Mouse (Mus musculus) layer of hippocampus, adult 9-10 months (tissue): Measurements from ENCODE around the gene Ccr6.

Source experiments
- DNase-seq: peaks from one replicate; pipeline ENCODE4 v3.0.0; 2022; ENCODE audit warnings: low spot score

Gene Ccr6

GRCm38 (mm10) chr17:8283526-8284253, 47.8 kb downstream of the Ccr6 start:
- peak; percentile 86 for DNase-seq

- DNase-seq, result no peak
These were observed 48.4 kb downstream of the Ccr6 start for GRCm38 (mm10) chr17:8284254-8284661.

GRCm38 (mm10) chr17:8285056-8285455, 49.2 kb downstream of the Ccr6 start:
- DNase-seq, result no peak

GRCm38 (mm10) chr17:8286987-8287386, 51.1 kb downstream of the Ccr6 start:
- no peak for DNase-seq

GRCm38 (mm10) chr17:8289993-8290679, 54.3 kb downstream of the Ccr6 start:
- DNase-seq, result no peak

- no peak for DNase-seq
These were observed 54.9 kb downstream of the Ccr6 start for GRCm38 (mm10) chr17:8290736-8291135.

GRCm38 (mm10) chr17:8295825-8296224, 60.0 kb downstream of the Ccr6 start:
- DNase-seq, result no peak

GRCm38 (mm10) chr17:8296313-8296844, 60.5 kb downstream of the Ccr6 start:
- no peak for DNase-seq

- DNase-seq, result no peak
These were observed 61.9 kb downstream of the Ccr6 start for GRCm38 (mm10) chr17:8297746-8298145.

- no peak for DNase-seq
These were observed 62.4 kb downstream of the Ccr6 start for GRCm38 (mm10) chr17:8298281-8298680.

GRCm38 (mm10) chr17:8299524-8299923, 63.7 kb downstream of the Ccr6 start:
- DNase-seq, result no peak

- no peak for DNase-seq
These were observed 65.7 kb downstream of the Ccr6 start for GRCm38 (mm10) chr17:8301515-8301914.

- DNase-seq, result no peak
These were observed 67.1 kb downstream of the Ccr6 start for GRCm38 (mm10) chr17:8302772-8303438.

GRCm38 (mm10) chr17:8303671-8304070, 67.8 kb downstream of the Ccr6 start:
- no peak for DNase-seq

- no peak for DNase-seq
These were observed 70.0 kb downstream of the Ccr6 start for GRCm38 (mm10) chr17:8305801-8306200.
